In genomic region chr17:29431553-29432297, GRCm38 (mm10) we compare ENCODE assay signal across 9 mouse cellular contexts. TPM values are rescaled to one million over a fixed set of nuclear protein-coding genes. Genes with fewer than 3 reads are reported as not detected.
DNase-seq lines count a peak whose midpoint lies in the region; ATAC-seq and TF ChIP-seq lines count a peak whose summit lies in the region.
"Had no signal": no experiment of that assay in that cellular context is flagged by ENCODE, and none has a peak within 500 bp of the region (broad histone marks: within the 10 kb centered on the region; RNA-seq: fewer than 3 reads in every experiment).

No protein-coding gene starts in this region.

- no peak overlapping the region for H3K4me3 ChIP-seq in kidney, postnatal 0 days (replicated peaks; ENCODE audit: low read depth, low read length)
- no peak overlapping the region for H3K4me3 ChIP-seq in bone marrow, adult 2 months (replicated peaks; ENCODE audit: control insufficient read depth, low read depth, low read length)
- H3K4me3 ChIP-seq in kidney, embryonic 15.5 days (replicated peaks), result no peak overlapping the region

- H3K9ac ChIP-seq in kidney, postnatal 0 days (ENCODE audit: low read depth, low read length), result no peak overlapping the region
- no peak overlapping the region for H3K9ac ChIP-seq in kidney, embryonic 15.5 days

- no peak for TF ChIP-seq POLR2A in bone marrow, adult 2 months (IDR thresholded peaks at IDR 0.05; ENCODE audit: borderline replicate concordance, control insufficient read depth, low read depth, low read length)

- H3K36me3 ChIP-seq in kidney, postnatal 0 days (ENCODE audit: insufficient read depth, low read length), result no peaks in the 10 kb centered on the region
- no peaks in the 10 kb centered on the region for H3K36me3 ChIP-seq in kidney, embryonic 15.5 days

- H3K4me1 ChIP-seq in kidney, postnatal 0 days (replicated peaks; ENCODE audit: insufficient read depth, low read length), result 0 out of 2 replicates have a peak, but pooled peaks cover 5% of the 10 kb centered on the region
- peaks cover 12% of the 10 kb centered on the region for H3K4me1 ChIP-seq in bone marrow, adult 2 months (ENCODE audit: control insufficient read depth, insufficient read depth, low read length)
- peaks cover 19% of the 10 kb centered on the region for H3K4me1 ChIP-seq in kidney, embryonic 15.5 days

- DNase-seq in kidney, postnatal 0 days (ENCODE audit: low spot score), result peak; percentile 15
- no peak for DNase-seq in kidney, adult 18-20 months
- DNase-seq in induced T-regulatory cell, adult 2 months (ENCODE audit: low read depth), result peak; percentile 89
- peak; percentile 84 to 92 for DNase-seq in monocyte, adult 2 months (ENCODE audit: low read depth in 1 of 2, low spot score in 2 of 2)
- no peak for DNase-seq in left cerebral cortex, postnatal 10 days (ENCODE audit: extremely low spot score in 1 of 2, low spot score in 2 of 2)
- no peak for DNase-seq in gastrocnemius, postnatal 4 days (ENCODE audit: low spot score in 2 of 2)
- DNase-seq: cerebellum, postnatal 36 days had no signal

- H3K9me3 ChIP-seq in kidney, postnatal 0 days (replicated peaks; ENCODE audit: low read length), result no peaks in the 10 kb centered on the region
- H3K9me3 ChIP-seq in kidney, embryonic 15.5 days (replicated peaks), result no peaks in the 10 kb centered on the region

- 62% methylated on average over 8 of the region's 8 CpGs for WGBS in kidney, postnatal 0 days
- 43% methylated on average over 8 of the region's 8 CpGs for WGBS in bone marrow, adult 2 months
- WGBS in kidney, embryonic 15.5 days, result 64% methylated on average over 8 of the region's 8 CpGs

- intact Hi-C loops in left cerebral cortex, postnatal 10 days (cut with DNase I), result no loop called here

- TF ChIP-seq CTCF in kidney, postnatal 0 days (IDR thresholded peaks at IDR 0.05; ENCODE audit: low read depth), result no peak
- no peak for TF ChIP-seq CTCF in bone marrow, adult 2 months (IDR thresholded peaks at IDR 0.05; ENCODE audit: control insufficient read depth, insufficient read depth, low read length)

- H3K4me2 ChIP-seq in kidney, postnatal 0 days (ENCODE audit: low read length), result no peak overlapping the region
- no peak overlapping the region for H3K4me2 ChIP-seq in kidney, embryonic 15.5 days

- 0 out of 2 replicates have a peak overlapping the region, but pooled peaks have one; percentile 31 for H3K27ac ChIP-seq in kidney, postnatal 0 days
- H3K27ac ChIP-seq in bone marrow, adult 2 months (ENCODE audit: control insufficient read depth, insufficient read depth, low read depth, low read length, poor library complexity), result peak overlapping the region; percentile 64
- H3K27ac ChIP-seq in kidney, embryonic 15.5 days, result no peak overlapping the region

- H3K27me3 ChIP-seq in kidney, postnatal 0 days (ENCODE audit: insufficient read depth, low read length), result no peaks in the 10 kb centered on the region
- no peaks in the 10 kb centered on the region for H3K27me3 ChIP-seq in kidney, embryonic 15.5 days

- 0 out of 2 replicates have a peak, but pooled peaks have one; percentile 18 for ATAC-seq in kidney, postnatal 0 days (replicated peaks; ENCODE audit: low FRiP score, low read depth)
- no peak for ATAC-seq in kidney, embryonic 15.5 days (replicated peaks; ENCODE audit: low FRiP score)

RNA-seq across cellular contexts. Expression of gene Pim1, which starts 58.8 kb away (rescaled TPM):
- polyA plus RNA-seq in kidney, postnatal 0 days (2015; fragmentation: Nextera tagmentation; extraction: Ambion mirVana), result 21.3 and 21.6 TPM in 2 replicates
- polyA plus RNA-seq in bone marrow, adult 2 months (2011; ENCODE audit: insufficient read depth, insufficient read length, low replicate concordance, missing spikeins), result 172 and 208 TPM in 2 replicates
- 1 to 10 TPM; 3.7 to 5.2 TPM for total RNA-seq in left cerebral cortex, postnatal 10 days (2021)
- total RNA-seq in gastrocnemius, postnatal 4 days (2021), result 10 to 100 TPM; 21.4 to 21.8 TPM
- polyA plus RNA-seq in kidney, embryonic 15.5 days (2015; fragmentation: Nextera tagmentation; extraction: Ambion mirVana), result 17.8 and 17.9 TPM in 2 replicates

Comparison
In these comparisons a context has a peak if more than half of its experiments do, and no peak if none do; other contexts are left out.
1. DNase-seq: peak in kidney, postnatal 0 days (single experiment), induced T-regulatory cell, adult 2 months (single experiment) and monocyte, adult 2 months (2 of 2); none in kidney, adult 18-20 months (single experiment), left cerebral cortex, postnatal 10 days (0 of 2) and gastrocnemius, postnatal 4 days (0 of 2).